Mouse (Mus musculus) frontal cortex, postnatal 14 days (tissue): ENCODE results near the gene Uqcrc2.
A peak's percentile ranks its signal among the peaks of the same experiment; 100 is the strongest.

ENCODE experiments used
- DNase-seq, 2 experiments: peaks; one replicate each; pipeline ENCODE4 v3.0.0; 2022; ENCODE audit warnings: low spot score in 2 of 2

Gene Uqcrc2

DNA sequence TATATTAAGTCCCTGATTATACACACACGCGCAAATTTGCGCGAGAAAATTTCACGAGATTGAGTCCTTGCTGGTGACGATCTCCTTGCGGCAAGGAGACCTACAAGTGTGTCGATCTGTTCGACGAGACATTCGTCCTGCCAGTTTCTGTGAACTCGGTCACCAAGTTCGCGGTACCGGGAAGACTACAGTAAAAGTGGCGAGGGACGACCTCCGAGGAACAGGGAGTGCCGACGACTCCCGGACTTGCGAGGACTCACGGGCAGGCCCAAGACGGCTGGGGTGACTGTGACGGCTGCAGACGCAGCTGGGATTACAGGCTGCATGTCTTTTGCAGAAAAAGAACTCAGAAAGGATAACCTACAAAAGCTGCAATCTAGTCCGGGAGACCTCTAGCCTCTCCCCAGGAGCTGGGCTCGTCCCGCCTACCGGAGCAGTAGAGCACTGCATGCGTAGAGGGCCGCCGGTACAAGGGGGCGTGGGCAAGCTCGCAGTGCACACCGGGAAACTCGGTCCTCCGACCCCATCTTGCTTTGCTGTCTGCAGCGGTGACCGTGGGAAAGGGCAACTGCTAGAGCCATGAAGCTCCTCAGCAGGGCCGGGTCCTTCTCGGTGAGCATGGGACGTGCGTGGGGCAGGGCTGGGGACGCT is at the start of gene Uqcrc2:
Uqcrc2 (plus strand) TSS at position 466 of the 651 bp plus-strand sequence.
- peak; percentile 70 to 80 for DNase-seq

DNA sequence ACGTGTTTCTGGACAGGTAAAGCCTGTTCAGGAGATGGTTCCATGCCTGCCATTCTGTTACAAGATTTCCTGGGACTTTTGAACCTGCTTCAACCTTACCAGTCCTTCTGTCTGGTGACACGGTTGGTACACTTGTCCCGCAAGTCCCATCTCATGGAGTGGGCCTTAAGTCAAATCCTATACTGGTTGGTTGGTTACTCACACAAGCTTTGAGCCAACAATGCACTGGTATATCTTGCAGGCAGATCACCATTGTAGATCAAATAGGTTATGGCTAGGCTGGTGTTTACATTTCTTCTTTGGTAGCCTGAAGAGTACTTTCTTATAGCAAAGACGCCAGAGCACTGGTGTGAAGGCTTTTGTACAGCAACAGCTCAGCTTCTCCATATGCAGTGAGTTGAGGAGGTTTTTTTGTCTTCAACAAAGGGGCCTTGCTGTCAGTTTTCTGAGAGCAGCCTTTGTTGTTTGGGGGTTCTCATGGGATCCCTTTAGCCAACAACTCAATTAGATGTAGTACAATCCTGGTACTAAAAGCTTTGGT is 37.7 kb upstream of the Uqcrc2 start:
- DNase-seq = no peak

DNA sequence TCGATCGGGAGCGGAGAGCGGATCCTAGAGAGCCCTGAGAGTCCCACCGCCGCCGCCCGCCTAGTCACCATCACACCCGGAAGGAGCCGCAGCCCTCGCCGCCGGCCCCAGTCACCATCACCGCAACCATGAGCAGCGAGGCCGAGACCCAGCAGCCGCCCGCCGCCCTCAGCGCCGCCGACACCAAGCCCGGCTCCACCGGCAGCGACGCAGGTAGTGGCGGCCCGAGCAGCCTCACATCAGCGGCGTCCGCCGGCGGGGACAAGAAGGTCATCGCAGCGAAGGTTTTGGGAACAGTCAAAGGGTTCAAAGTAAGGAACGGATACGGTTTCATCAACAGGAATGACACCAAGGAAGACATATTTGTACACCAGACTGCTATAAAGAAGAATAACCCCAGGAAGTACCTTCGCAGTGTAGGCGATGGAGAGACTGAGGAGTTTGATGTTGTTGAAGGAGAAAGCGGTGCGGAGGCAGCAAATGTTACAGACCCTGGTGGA is 37.2 kb upstream of the Uqcrc2 start:
- peak in 1 of 2 experiments; percentile 15 for DNase-seq

DNA sequence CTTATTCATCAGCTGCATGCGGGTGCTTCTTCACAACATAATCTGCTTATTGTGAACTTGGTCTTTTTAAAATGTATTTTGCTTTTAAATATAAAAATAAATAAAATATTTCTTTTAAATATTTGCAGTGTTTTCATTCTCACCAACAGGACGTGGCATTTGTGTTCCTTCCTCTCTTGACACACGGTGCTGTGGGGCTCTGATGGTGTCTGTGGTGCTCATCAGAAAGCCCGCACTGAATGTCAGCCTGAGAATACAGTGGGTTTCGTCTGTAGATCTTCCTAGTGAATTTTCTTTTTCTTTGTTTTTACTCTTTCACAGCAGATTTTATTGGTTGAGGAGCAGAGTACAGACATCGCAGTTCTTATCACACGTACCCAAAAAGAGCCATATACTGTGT is 36.6 kb upstream of the Uqcrc2 start:
- no peak for DNase-seq

- no peak for DNase-seq
Measured at GRCm38 (mm10) chr7:120620075-120620771, 14.8 kb upstream of the Uqcrc2 start.

GRCm38 (mm10) chr7:120620841-120621240 is 14.1 kb upstream of the Uqcrc2 start:
- DNase-seq = no peak

DNA sequence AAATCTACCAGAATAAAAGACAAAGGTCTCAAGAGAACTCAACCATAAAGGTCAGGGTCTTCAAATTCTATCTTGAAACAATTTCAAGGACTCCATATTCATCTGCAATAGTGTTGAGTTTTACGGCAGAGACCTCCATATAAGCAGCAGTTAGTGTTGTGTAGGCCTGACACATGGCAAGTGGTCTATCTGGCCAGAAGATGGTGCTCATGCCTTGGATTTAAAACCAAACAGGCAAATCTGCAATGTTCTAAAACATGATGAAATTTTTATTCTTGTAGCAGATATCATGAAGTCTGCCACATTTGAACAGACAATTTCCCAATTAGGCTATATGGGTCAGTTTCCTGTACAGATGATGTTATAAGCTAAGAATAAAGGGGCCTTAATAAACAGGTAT is 2.5 kb upstream of the Uqcrc2 start:
- no peak for DNase-seq

GRCm38 (mm10) chr7:120634301-120634700 is 675 bp upstream of the Uqcrc2 start:
- no peak for DNase-seq

- DNase-seq = no peak
Measured at GRCm38 (mm10) chr7:120635362-120635781, 396 bp downstream of the Uqcrc2 start.

GRCm38 (mm10) chr7:120635821-120636220 is 845 bp downstream of the Uqcrc2 start:
- no peak for DNase-seq

GRCm38 (mm10) chr7:120643217-120643616 is 8.2 kb downstream of the Uqcrc2 start:
- DNase-seq = no peak

- DNase-seq = no peak
Measured at GRCm38 (mm10) chr7:120647849-120648248, 12.9 kb downstream of the Uqcrc2 start.

DNA sequence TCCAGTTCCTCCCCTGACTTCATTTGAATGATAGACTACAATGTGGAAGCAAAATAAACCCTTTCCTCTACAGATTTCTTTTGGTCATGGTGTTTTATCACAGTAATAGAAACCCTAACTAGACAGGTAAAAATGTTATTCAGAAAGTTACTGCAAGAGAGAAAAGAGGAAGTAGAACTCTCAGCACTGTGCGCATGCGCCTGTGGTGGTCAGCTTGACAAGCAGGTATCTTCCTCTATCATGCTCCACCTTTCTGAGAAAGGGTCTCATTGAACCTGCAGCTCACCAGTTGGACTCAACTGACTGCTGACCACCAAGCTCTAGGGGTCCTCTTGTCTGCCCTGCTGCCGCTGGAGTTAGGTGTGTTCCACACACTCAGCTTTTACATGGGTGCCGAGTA is 27.1 kb downstream of the Uqcrc2 start:
- DNase-seq = no peak

DNA sequence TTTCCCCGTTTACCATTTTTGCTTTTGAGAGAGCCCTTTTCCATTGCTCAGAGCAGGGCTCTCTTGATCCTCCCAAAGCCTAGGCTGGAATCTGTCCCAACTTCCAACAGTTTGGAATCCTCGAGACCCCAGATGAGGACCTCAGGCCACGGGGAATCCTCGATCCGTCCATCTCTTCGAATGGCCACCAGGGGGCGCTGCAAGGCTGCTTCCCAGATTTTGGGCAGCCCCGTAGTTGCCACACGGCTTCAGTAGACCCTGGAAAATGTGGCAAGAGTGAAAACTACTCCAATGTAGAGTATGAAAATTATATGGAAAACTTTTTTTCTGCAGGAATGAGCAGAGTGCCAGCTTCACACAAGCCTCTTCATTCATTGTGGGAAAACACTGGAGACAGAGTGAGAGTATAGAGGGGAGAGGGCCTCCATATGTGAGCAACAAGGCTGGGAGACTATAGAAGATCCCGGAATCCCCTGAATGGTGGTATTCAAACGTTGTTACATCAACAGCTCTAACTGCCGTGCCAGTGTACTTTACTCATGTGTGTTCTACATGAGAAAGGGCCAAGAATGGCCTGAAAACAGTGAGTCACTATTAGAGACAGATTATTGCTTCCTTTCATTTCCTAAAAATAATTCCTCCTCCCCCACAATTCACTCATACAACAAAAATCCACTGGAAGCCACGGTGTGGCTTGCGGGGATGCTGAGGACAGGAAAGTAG is 35.3 kb downstream of the Uqcrc2 start, which contains the start of gene Pdzd9:
Pdzd9 (minus strand) TSS at position 191 of the 723 bp plus-strand sequence.
- DNase-seq = peak; percentile 32 to 75

GRCm38 (mm10) chr7:120671271-120671670 is 36.3 kb downstream of the Uqcrc2 start:
- no peak for DNase-seq

DNA sequence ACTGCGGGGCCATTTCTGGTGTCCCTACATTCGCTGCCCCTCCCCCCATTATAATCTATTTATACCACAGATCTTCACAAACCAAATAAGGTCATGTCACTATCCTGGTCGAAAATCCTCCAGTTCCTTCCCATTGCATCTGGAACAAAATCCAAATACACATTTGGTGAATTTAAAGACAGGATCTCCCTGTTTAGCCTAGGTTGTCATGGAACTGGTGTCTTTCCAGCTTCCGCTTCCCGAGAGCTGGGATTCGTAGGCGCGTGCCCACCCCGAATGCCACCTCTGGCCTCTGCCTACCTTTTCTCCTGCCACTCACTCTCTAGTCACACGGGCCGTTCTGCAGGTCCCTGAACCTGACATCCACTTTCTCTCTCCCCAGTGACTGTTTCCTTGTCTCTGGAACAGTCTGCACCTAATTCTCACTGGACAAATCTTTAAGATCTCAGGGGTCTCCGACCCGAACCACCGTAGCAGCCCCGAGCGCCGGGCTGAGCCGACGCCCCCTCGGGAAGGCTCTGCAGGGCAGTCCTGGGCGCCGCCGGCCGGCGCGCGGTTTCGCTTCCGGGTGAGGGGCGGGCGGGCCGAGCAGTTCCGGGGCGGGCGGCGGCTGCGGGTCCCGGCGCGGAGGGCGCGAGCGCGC is 42.1 kb downstream of the Uqcrc2 start, which contains the start of gene Mosmo:
Mosmo (plus strand) TSS at position 618 of the 643 bp plus-strand sequence.
- DNase-seq = peak; percentile 32 to 55

- peak in 1 of 2 experiments; percentile 31 for DNase-seq
Measured at GRCm38 (mm10) chr7:120677764-120678531, 43.0 kb downstream of the Uqcrc2 start.

GRCm38 (mm10) chr7:120679023-120679422 is 44.0 kb downstream of the Uqcrc2 start:
- no peak for DNase-seq

GRCm38 (mm10) chr7:120682002-120682401 is 47.0 kb downstream of the Uqcrc2 start:
- no peak for DNase-seq

- no peak for DNase-seq
Measured at GRCm38 (mm10) chr7:120684731-120685161, 49.8 kb downstream of the Uqcrc2 start.

DNA sequence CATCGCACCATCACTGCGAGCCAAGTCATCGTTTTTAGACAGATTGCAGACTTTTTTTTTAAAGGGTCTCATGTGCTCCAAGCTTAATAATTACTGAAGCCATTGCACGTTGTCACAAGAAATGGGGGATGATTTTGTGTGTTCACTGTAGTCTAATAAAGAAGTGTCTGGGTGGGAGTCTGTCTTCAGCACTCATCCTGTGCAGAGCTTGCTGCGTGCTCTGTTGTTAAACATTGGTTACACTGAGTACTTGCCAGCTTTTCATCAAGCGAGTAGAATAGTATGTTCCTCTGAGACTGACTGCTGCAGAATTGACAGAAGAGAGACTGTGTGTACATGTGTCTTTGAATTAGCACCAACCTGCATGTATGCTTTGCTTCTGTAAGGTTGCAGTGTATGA is 50.3 kb downstream of the Uqcrc2 start:
- DNase-seq = no peak
